7 mouse cellular contexts compared by ENCODE assay signal in genomic region chr2:30123729-30124471, GRCm38 (mm10). TPM values are rescaled to one million over a fixed set of nuclear protein-coding genes. Genes with fewer than 3 reads are reported as not detected.
DNase-seq lines count a peak whose midpoint lies in the region; ATAC-seq and TF ChIP-seq lines count a peak whose summit lies in the region.

No protein-coding gene starts in this region.

- H3K9ac ChIP-seq in liver, adult 2 months (ENCODE audit: low read depth, low read length), result peak overlapping the region; percentile 91
- peak overlapping the region; percentile 85 for H3K9ac ChIP-seq in forebrain, embryonic 11.5 days (ENCODE audit: low read length)
- H3K9ac ChIP-seq in neural tube, embryonic 13.5 days, result peak overlapping the region; percentile 90

- DNase-seq in liver, adult 2 months (ENCODE audit: extremely low read depth, low read depth, low spot score), result no peak
- no peak for DNase-seq in liver
- peak; percentile 22 for DNase-seq in c-Kit-positive CD71-negative TER-119-negative erythroid progenitor cells, embryonic 14.5 days (ENCODE audit: low read depth)
- no peak for DNase-seq in forebrain, embryonic 11.5 days (ENCODE audit: low spot score)
- DNase-seq in limb, embryonic 10.5 days (ENCODE audit: low spot score), result no peak
- DNase-seq in adrenal gland, adult (ENCODE audit: inconsistent age in 2 of 2, low spot score in 1 of 2), result no peak

- no peak for TF ChIP-seq POLR2A in liver, adult 2 months (IDR thresholded peaks at IDR 0.05; ENCODE audit: extremely low read depth, insufficient read depth, low read length)

- H3K4me1 ChIP-seq in liver, adult 2 months (ENCODE audit: control insufficient read depth, insufficient read depth, low read length), result peaks cover 6% of the 10 kb centered on the region
- H3K4me1 ChIP-seq in forebrain, embryonic 11.5 days (replicated peaks; ENCODE audit: control insufficient read depth, insufficient read depth, low read length), result peaks cover 11% of the 10 kb centered on the region; the same call in 1 of the 2 replicates
- peaks cover 23% of the 10 kb centered on the region for H3K4me1 ChIP-seq in limb, embryonic 10.5 days
- peaks cover 45% of the 10 kb centered on the region for H3K4me1 ChIP-seq in neural tube, embryonic 13.5 days (replicated peaks)

- peak overlapping the region; percentile 51 for H3K27ac ChIP-seq in liver, adult 2 months (replicated peaks; ENCODE audit: insufficient read depth, low read depth, low read length)
- H3K27ac ChIP-seq in forebrain, embryonic 11.5 days (ENCODE audit: low read depth, low read length), result peak overlapping the region; percentile 72
- H3K27ac ChIP-seq in limb, embryonic 10.5 days, result peak overlapping the region; percentile 91
- H3K27ac ChIP-seq in neural tube, embryonic 13.5 days (replicated peaks), result peak overlapping the region; percentile 93

- TF ChIP-seq CTCF in liver, adult 2 months (IDR thresholded peaks at IDR 0.05; ENCODE audit: low read depth, low read length), result no peak

- ATAC-seq in forebrain, embryonic 11.5 days (replicated peaks; ENCODE audit: low FRiP score), result peak; percentile 75
- ATAC-seq in neural tube, embryonic 13.5 days (ENCODE audit: low read depth), result peak; percentile 69

- 3% methylated on average over 42 of the region's 44 CpGs for WGBS in liver, adult 2 months
- WGBS in forebrain, embryonic 11.5 days, result 1% methylated on average over 41 of the region's 44 CpGs
- WGBS in limb, embryonic 10.5 days, result 2% methylated on average over 41 of the region's 44 CpGs
- WGBS in neural tube, embryonic 13.5 days, result 1% methylated on average over 42 of the region's 44 CpGs

- H3K36me3 ChIP-seq in liver, adult 2 months (ENCODE audit: control insufficient read depth, insufficient read depth, low read length), result no peaks in the 10 kb centered on the region
- H3K36me3 ChIP-seq in forebrain, embryonic 11.5 days (ENCODE audit: control insufficient read depth, insufficient read depth, low read length), result no peaks in the 10 kb centered on the region
- H3K36me3 ChIP-seq in limb, embryonic 10.5 days, result peaks cover 4% of the 10 kb centered on the region; the same call in 1 of the 2 replicates
- H3K36me3 ChIP-seq in neural tube, embryonic 13.5 days, result 0 out of 2 replicates have a peak, but pooled peaks cover 5% of the 10 kb centered on the region

- H3K9me3 ChIP-seq in forebrain, embryonic 11.5 days (ENCODE audit: control insufficient read depth, low read length), result no peaks in the 10 kb centered on the region
- H3K9me3 ChIP-seq in limb, embryonic 10.5 days (replicated peaks), result no peaks in the 10 kb centered on the region
- H3K9me3 ChIP-seq in neural tube, embryonic 13.5 days, result no peaks in the 10 kb centered on the region

- no peaks in the 10 kb centered on the region for H3K27me3 ChIP-seq in liver, adult 2 months (ENCODE audit: control insufficient read depth, insufficient read depth, low read length)
- no peaks in the 10 kb centered on the region for H3K27me3 ChIP-seq in forebrain, embryonic 11.5 days (ENCODE audit: control insufficient read depth, insufficient read depth, low read length)
- H3K27me3 ChIP-seq in limb, embryonic 10.5 days (ENCODE audit: low read depth, poor library complexity, severe bottlenecking), result no peaks in the 10 kb centered on the region
- no peaks in the 10 kb centered on the region for H3K27me3 ChIP-seq in neural tube, embryonic 13.5 days

- peaks cover 3% of the 10 kb centered on the region; the same call in 1 of the 2 replicates for H3K79me2 ChIP-seq in liver, adult 2 months (ENCODE audit: control insufficient read depth, insufficient read depth, low read length)

- peak overlapping the region; percentile 84 for H3K4me3 ChIP-seq in liver, adult 2 months (ENCODE audit: insufficient read depth, low read depth, low read length)
- H3K4me3 ChIP-seq in forebrain, embryonic 11.5 days (ENCODE audit: low read depth, low read length), result peak overlapping the region; percentile 76
- H3K4me3 ChIP-seq in limb, embryonic 10.5 days, result peak overlapping the region; percentile 81
- peak overlapping the region; percentile 77 for H3K4me3 ChIP-seq in neural tube, embryonic 13.5 days

- peak overlapping the region; percentile 89 for H3K4me2 ChIP-seq in forebrain, embryonic 11.5 days (ENCODE audit: low read depth, low read length, severe bottlenecking)
- H3K4me2 ChIP-seq in neural tube, embryonic 13.5 days, result peak overlapping the region; percentile 97

RNA-seq across cellular contexts. Expression of gene Zer1, which starts 0.5 kb away (rescaled TPM):
- total RNA-seq in liver, adult 2 months (2014; rRNA removed), result 7.1 and 9.5 TPM in 2 replicates
- polyA plus RNA-seq in liver, adult 2 months (2012; rRNA removed), result 25.4 and 27.1 TPM in 2 replicates
- 8.0 and 8.1 TPM in 2 replicates for polyA plus RNA-seq in forebrain, embryonic 11.5 days (2014; fragmentation: Nextera tagmentation; extraction: Ambion mirVana)
- polyA plus RNA-seq in limb, embryonic 10.5 days (2016; fragmentation: Nextera tagmentation; extraction: Ambion mirVana), result 6.5 and 9.3 TPM in 2 replicates
- polyA plus RNA-seq in neural tube, embryonic 13.5 days (2015; fragmentation: Nextera tagmentation; extraction: Ambion mirVana), result 11.8 and 12.8 TPM in 2 replicates

RNA-seq across cellular contexts. Expression of gene Tbc1d13, which starts 9.6 kb away (rescaled TPM):
- 25.8 and 26.6 TPM in 2 replicates for total RNA-seq in liver, adult 2 months (2014; rRNA removed)
- 36.3 and 42.6 TPM in 2 replicates for polyA plus RNA-seq in liver, adult 2 months (2012; rRNA removed)
- polyA plus RNA-seq in forebrain, embryonic 11.5 days (2014; fragmentation: Nextera tagmentation; extraction: Ambion mirVana), result 11.6 and 15.2 TPM in 2 replicates
- polyA plus RNA-seq in limb, embryonic 10.5 days (2016; fragmentation: Nextera tagmentation; extraction: Ambion mirVana), result 6.8 and 8.1 TPM in 2 replicates
- 9.4 and 11.7 TPM in 2 replicates for polyA plus RNA-seq in neural tube, embryonic 13.5 days (2015; fragmentation: Nextera tagmentation; extraction: Ambion mirVana)

RNA-seq across cellular contexts. Expression of gene Zdhhc12, which starts 30.5 kb away (rescaled TPM):
- total RNA-seq in liver, adult 2 months (2014; rRNA removed), result 16.8 and 26.1 TPM in 2 replicates
- polyA plus RNA-seq in liver, adult 2 months (2012; rRNA removed), result 48.9 and 53.4 TPM in 2 replicates
- polyA plus RNA-seq in forebrain, embryonic 11.5 days (2014; fragmentation: Nextera tagmentation; extraction: Ambion mirVana), result 27.1 and 35.4 TPM in 2 replicates
- 35.6 and 37.2 TPM in 2 replicates for polyA plus RNA-seq in limb, embryonic 10.5 days (2016; fragmentation: Nextera tagmentation; extraction: Ambion mirVana)
- 26.5 and 32.5 TPM in 2 replicates for polyA plus RNA-seq in neural tube, embryonic 13.5 days (2015; fragmentation: Nextera tagmentation; extraction: Ambion mirVana)

RNA-seq across cellular contexts. Expression of gene Pkn3, which starts 46.4 kb away (rescaled TPM):
- 0.40 and 0.74 TPM in 2 replicates for total RNA-seq in liver, adult 2 months (2014; rRNA removed)
- 0.96 and 1.5 TPM in 2 replicates for polyA plus RNA-seq in liver, adult 2 months (2012; rRNA removed)
- polyA plus RNA-seq in forebrain, embryonic 11.5 days (2014; fragmentation: Nextera tagmentation; extraction: Ambion mirVana), result 10.5 and 12.1 TPM in 2 replicates
- 13.5 and 14.7 TPM in 2 replicates for polyA plus RNA-seq in limb, embryonic 10.5 days (2016; fragmentation: Nextera tagmentation; extraction: Ambion mirVana)
- 1.8 and 2.7 TPM in 2 replicates for polyA plus RNA-seq in neural tube, embryonic 13.5 days (2015; fragmentation: Nextera tagmentation; extraction: Ambion mirVana)

RNA-seq across cellular contexts. Expression of gene Endog, which starts 47.4 kb away (rescaled TPM):
- 78.7 and 101 TPM in 2 replicates for total RNA-seq in liver, adult 2 months (2014; rRNA removed)
- polyA plus RNA-seq in liver, adult 2 months (2012; rRNA removed), result 122 and 132 TPM in 2 replicates
- polyA plus RNA-seq in forebrain, embryonic 11.5 days (2014; fragmentation: Nextera tagmentation; extraction: Ambion mirVana), result 14.4 and 16.4 TPM in 2 replicates
- polyA plus RNA-seq in limb, embryonic 10.5 days (2016; fragmentation: Nextera tagmentation; extraction: Ambion mirVana), result 15.2 and 19.5 TPM in 2 replicates
- polyA plus RNA-seq in neural tube, embryonic 13.5 days (2015; fragmentation: Nextera tagmentation; extraction: Ambion mirVana), result 15.6 and 17.3 TPM in 2 replicates
